In the genomic region with DNA sequence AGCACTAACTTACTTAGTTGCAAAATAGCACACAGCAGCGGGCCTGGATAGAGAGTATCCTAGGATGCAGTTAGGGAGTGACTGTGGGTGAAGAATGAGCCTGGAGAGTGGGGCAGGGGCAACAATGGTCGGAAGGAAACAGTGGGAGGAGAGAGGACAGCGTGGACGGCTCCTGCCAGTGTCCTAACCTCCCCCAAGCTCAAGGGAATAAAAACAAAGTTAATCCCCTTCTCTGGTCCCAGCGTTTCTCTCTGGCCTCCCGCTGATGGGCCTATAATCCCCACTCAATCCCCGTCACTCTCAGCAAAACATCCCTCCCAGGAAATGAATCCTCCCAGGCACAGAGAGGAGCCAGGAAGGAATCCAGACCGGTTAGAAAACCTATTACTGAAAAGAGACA, we compare ENCODE assay signal across 11 mouse cellular contexts. TPM values are rescaled to one million over a fixed set of nuclear protein-coding genes. Genes with fewer than 3 reads are reported as not detected.
DNase-seq lines count a peak whose midpoint lies in the region; ATAC-seq lines count a peak whose summit lies in the region.
"Had no signal": no experiment of that assay in that cellular context is flagged by ENCODE, and none has a peak within 500 bp of the region (broad histone marks: within the 10 kb centered on the region; RNA-seq: fewer than 3 reads in every experiment).

No protein-coding gene starts in this region.

- no peak overlapping the region for H3K9ac ChIP-seq in kidney, embryonic 15.5 days
- H3K9ac ChIP-seq: limb, embryonic 13.5 days; neural tube, embryonic 13.5 days had no signal

- DNase-seq in kidney, adult 11 months: no peak
- peak; percentile 96 for DNase-seq in heart, adult 11 months
- DNase-seq in kidney, postnatal 14 days: peak; percentile 43
- peak; percentile 66 for DNase-seq in retina, postnatal 7 days (ENCODE audit: low read depth, low spot score)
- DNase-seq in layer of hippocampus, adult 11-12 months (ENCODE audit: low spot score): no peak
- DNase-seq in B cell, adult 2 months: no peak

- ATAC-seq in kidney, embryonic 15.5 days (replicated peaks; ENCODE audit: low FRiP score): no peak
- ATAC-seq in cerebellum, adult (ENCODE audit: insufficient number of reproducible peaks, low FRiP score, low TSS enrichment): no peak

- H3K4me2 ChIP-seq in kidney, embryonic 15.5 days: no peak overlapping the region
- H3K4me2 ChIP-seq: limb, embryonic 13.5 days; neural tube, embryonic 13.5 days had no signal

- H3K4me3 ChIP-seq in kidney, embryonic 15.5 days (replicated peaks): no peak overlapping the region
- H3K4me3 ChIP-seq: limb, embryonic 13.5 days; neural tube, embryonic 13.5 days had no signal

- peaks cover 58% of the 10 kb centered on the region for H3K4me1 ChIP-seq in kidney, embryonic 15.5 days
- H3K4me1 ChIP-seq: limb, embryonic 13.5 days had no signal

- H3K36me3 ChIP-seq in kidney, embryonic 15.5 days: no peaks in the 10 kb centered on the region
- H3K36me3 ChIP-seq: G1E; limb, embryonic 13.5 days; neural tube, embryonic 13.5 days had no signal

- H3K27me3 ChIP-seq in kidney, embryonic 15.5 days: no peaks in the 10 kb centered on the region

- WGBS in kidney, embryonic 15.5 days: 15% methylated on average over 8 of the region's 8 CpGs

- H3K27ac ChIP-seq in kidney, embryonic 15.5 days: peak overlapping the region; percentile 74
- H3K27ac ChIP-seq: limb, embryonic 13.5 days; neural tube, embryonic 13.5 days had no signal

- H3K9me3 ChIP-seq in kidney, embryonic 15.5 days (replicated peaks): no peaks in the 10 kb centered on the region
- H3K9me3 ChIP-seq: G1E; limb, embryonic 13.5 days; neural tube, embryonic 13.5 days had no signal

RNA-seq across cellular contexts. Expression of a gene that starts 5.6 kb away (rescaled TPM):
- 20.4 TPM in 2 replicates for polyA plus RNA-seq in kidney, embryonic 15.5 days (2015; fragmentation: Nextera tagmentation; extraction: Ambion mirVana)
- polyA plus RNA-seq: G1E had no signal

RNA-seq across cellular contexts. Expression of a gene that starts 25.4 kb away (rescaled TPM):
- not detected in 2 replicates for polyA plus RNA-seq in kidney, embryonic 15.5 days (2015; fragmentation: Nextera tagmentation; extraction: Ambion mirVana)
- polyA plus RNA-seq: G1E; limb, embryonic 13.5 days; neural tube, embryonic 13.5 days had no signal

RNA-seq across cellular contexts. Expression of a gene that starts 43.5 kb away (rescaled TPM):
- 52.2 and 52.6 TPM in 2 replicates for polyA plus RNA-seq in kidney, embryonic 15.5 days (2015; fragmentation: Nextera tagmentation; extraction: Ambion mirVana)

RNA-seq across cellular contexts. Expression of a gene that starts 47.2 kb away (rescaled TPM):
- polyA plus RNA-seq in kidney, embryonic 15.5 days (2015; fragmentation: Nextera tagmentation; extraction: Ambion mirVana): not detected in 2 replicates
- polyA plus RNA-seq: G1E; limb, embryonic 13.5 days; neural tube, embryonic 13.5 days had no signal

Comparison
In these comparisons a context has a peak if more than half of its experiments do, and no peak if none do; other contexts are left out.
1. DNase-seq: peak in heart, adult 11 months (single experiment), kidney, postnatal 14 days (single experiment) and retina, postnatal 7 days (single experiment); none in kidney, adult 11 months (single experiment), layer of hippocampus, adult 11-12 months (single experiment) and B cell, adult 2 months (0 of 2).